Mouse (Mus musculus): Measurements from ENCODE around the gene Foxn3. TPM values are rescaled to one million over a fixed set of nuclear protein-coding genes. Genes with fewer than 3 reads are reported as not detected.

Foxn3 gene
- polyA plus RNA-seq, 1 experiment from 2014 or later: 66.2 TPM

DNA sequence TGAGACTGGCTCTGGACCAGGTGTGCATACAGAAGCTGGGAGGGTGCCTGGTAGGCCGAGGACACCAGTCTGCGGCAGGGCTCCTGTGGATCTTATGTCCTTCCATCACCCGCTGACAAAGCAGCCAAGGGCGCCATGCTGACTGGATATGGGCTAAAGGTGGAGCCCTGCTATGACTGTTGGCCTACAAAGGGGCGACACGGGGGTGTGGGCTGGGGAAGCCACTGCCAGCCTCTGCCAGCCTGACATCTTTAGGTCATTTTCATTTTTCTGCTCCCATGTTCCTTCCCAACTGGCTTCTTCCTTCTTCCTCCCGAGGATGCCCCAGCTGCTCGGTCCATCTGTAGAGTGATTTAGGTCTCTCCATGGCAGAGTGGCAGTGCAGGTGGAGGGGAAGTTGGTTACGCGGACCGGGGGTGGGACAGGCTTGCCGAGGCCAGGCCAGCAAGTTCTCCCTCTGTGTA is 232.5 kb downstream of the Foxn3 start:
- no peak for ATAC-seq (ENCODE audit: insufficient number of reproducible peaks, low FRiP score)
- H3K27me3 ChIP-seq (replicated peaks): no peaks in the 10 kb centered on the region
- H3K4me3 ChIP-seq: no peak overlapping the region
- peaks cover 72% of the 10 kb centered on the region for H3K4me1 ChIP-seq (replicated peaks)
- no peaks in the 10 kb centered on the region for H3K9me3 ChIP-seq (replicated peaks)
- 82% methylated on average over 12 of the region's 12 CpGs for WGBS
- H3K27ac ChIP-seq (ENCODE audit: poor library complexity, severe bottlenecking): no peak overlapping the region
- no peak overlapping the region for H3K4me2 ChIP-seq
- peaks cover 9% of the 10 kb centered on the region; the same call in 1 of the 2 replicates for H3K36me3 ChIP-seq
- H3K9ac ChIP-seq: no peak overlapping the region

GRCm38 (mm10) chr12:99329301-99330257 is 233.8 kb downstream of the Foxn3 start:
- Histone ChIP-seq H3K4me2 (peak overlapping the region; percentile 6; the same call in 1 of the 2 replicates), H3K4me3 (no peak overlapping the region), H3K27me3 (replicated peaks) (no peaks in the 10 kb centered on the region), H3K4me1 (replicated peaks) (peaks cover 77% of the 10 kb centered on the region), H3K27ac (ENCODE audit: poor library complexity, severe bottlenecking) (0 out of 2 replicates have a peak overlapping the region, but pooled peaks have one; percentile 6), H3K9me3 (replicated peaks) (no peaks in the 10 kb centered on the region), H3K36me3 (peaks cover 9% of the 10 kb centered on the region; the same call in 1 of the 2 replicates), H3K9ac (no peak overlapping the region)
- 33% methylated on average over 20 of the region's 20 CpGs for WGBS
- ATAC-seq (ENCODE audit: insufficient number of reproducible peaks, low FRiP score): no peak

DNA sequence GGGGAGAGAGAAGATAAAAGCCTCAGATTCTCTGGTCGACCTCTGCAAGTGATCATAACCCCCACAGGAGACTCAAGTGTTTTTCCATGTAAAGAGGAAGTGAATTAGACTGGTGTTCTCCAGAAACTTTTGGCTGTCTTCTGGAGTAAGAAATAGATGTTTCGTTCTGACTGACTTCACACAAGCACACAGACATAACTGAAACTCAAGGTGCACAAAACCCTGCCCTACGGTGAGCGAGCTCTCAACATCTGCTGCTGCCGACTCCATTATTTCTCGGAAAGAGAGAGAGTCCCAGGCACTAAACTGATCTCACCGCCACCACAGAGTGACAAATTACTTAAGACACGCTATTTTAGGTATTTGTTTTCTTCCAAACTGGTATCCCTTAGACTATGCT is 237.2 kb downstream of the Foxn3 start:
- ATAC-seq (ENCODE audit: insufficient number of reproducible peaks, low FRiP score): no peak
- H3K36me3 ChIP-seq: no peaks in the 10 kb centered on the region; the same call in 1 of the 2 replicates
- no peak overlapping the region for H3K27ac ChIP-seq (ENCODE audit: poor library complexity, severe bottlenecking)
- H3K4me2 ChIP-seq: peak overlapping the region; percentile 43; the same call in 1 of the 2 replicates
- H3K4me3 ChIP-seq: no peak overlapping the region
- H3K4me1 ChIP-seq (replicated peaks): peaks cover 62% of the 10 kb centered on the region
- H3K27me3 ChIP-seq (replicated peaks): no peaks in the 10 kb centered on the region
- H3K9me3 ChIP-seq (replicated peaks): no peaks in the 10 kb centered on the region
- no peak overlapping the region for H3K9ac ChIP-seq
- WGBS: 40% methylated on average over 8 of the region's 8 CpGs

DNA sequence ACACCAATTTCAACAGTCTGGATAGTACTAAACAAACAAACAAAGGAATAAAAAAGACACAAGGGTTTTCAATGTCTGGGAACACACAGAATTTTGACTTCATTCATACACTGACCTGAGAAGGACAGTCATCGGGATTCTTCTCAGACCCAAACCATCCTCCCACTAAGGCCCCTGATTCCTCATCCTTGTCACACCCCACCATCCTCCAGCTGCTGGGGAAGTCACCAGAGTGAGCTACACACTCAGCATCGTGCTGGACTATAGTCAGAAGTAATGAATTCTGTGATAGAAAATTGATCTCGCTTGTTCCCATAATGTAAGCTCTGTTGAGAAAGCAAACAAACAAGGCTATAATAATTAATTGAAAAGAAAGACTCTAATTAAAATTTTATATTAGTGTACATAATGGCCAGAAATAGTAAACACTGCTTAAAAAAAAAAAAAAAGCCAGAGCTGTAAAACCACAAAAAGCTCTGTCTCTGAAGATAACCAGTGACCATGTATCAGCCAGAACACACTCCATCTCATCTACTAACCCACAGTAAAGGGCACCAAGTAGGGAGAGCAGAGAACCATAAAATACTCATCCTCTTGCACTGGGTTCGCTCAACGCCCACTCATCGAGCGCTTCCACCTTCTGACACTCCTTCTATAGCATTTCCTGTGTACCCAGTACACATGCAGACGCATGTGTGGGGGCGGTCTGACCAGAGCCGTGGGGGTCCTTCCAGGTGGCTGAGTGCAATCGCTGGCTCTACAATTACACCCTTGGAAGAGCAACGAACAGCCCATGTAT is 241.6 kb downstream of the Foxn3 start:
- H3K4me1 ChIP-seq (replicated peaks): peaks cover 53% of the 10 kb centered on the region
- peaks cover 9% of the 10 kb centered on the region; the same call in 1 of the 2 replicates for H3K36me3 ChIP-seq
- WGBS: 76% methylated on average over 12 of the region's 12 CpGs
- H3K27ac ChIP-seq (ENCODE audit: poor library complexity, severe bottlenecking): no peak overlapping the region
- no peak overlapping the region for H3K9ac ChIP-seq
- no peaks in the 10 kb centered on the region for H3K27me3 ChIP-seq (replicated peaks)
- no peaks in the 10 kb centered on the region for H3K9me3 ChIP-seq (replicated peaks)
- no peak for ATAC-seq (ENCODE audit: insufficient number of reproducible peaks, low FRiP score)
- H3K4me2 ChIP-seq: no peak overlapping the region
- H3K4me3 ChIP-seq: no peak overlapping the region

DNA sequence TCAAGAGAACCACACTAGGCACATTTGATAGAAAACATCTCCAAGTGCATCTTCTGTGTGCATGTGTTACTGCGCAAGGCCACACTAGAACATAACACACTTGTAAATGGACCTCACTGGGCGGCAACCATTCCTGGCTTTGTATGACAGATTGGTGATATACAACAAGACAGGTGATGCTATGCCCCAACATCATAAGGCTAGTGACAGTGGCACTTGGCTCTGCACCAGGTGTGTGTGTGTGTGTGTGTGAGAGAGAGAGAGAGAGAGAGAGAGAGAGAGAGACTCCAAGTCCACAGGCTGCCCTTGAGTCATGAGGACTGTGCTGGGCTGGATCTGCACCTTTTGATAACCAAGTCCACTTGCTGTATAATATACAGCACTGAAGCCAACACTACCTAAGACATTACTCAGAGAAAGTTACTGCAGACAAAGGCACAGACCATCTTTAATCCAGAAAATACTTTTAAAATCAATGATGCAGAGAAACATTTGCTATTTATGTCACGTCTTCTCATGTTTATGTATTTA is 242.4 kb downstream of the Foxn3 start:
- peaks cover 9% of the 10 kb centered on the region; the same call in 1 of the 2 replicates for H3K36me3 ChIP-seq
- no peaks in the 10 kb centered on the region for H3K27me3 ChIP-seq (replicated peaks)
- H3K4me3 ChIP-seq: no peak overlapping the region
- peaks cover 45% of the 10 kb centered on the region for H3K4me1 ChIP-seq (replicated peaks)
- ATAC-seq (ENCODE audit: insufficient number of reproducible peaks, low FRiP score): no peak
- H3K9me3 ChIP-seq (replicated peaks): no peaks in the 10 kb centered on the region
- no peak overlapping the region for H3K4me2 ChIP-seq
- no peak overlapping the region for H3K9ac ChIP-seq
- H3K27ac ChIP-seq (ENCODE audit: poor library complexity, severe bottlenecking): no peak overlapping the region
- 91% methylated on average over 3 of the region's 3 CpGs for WGBS

DNA sequence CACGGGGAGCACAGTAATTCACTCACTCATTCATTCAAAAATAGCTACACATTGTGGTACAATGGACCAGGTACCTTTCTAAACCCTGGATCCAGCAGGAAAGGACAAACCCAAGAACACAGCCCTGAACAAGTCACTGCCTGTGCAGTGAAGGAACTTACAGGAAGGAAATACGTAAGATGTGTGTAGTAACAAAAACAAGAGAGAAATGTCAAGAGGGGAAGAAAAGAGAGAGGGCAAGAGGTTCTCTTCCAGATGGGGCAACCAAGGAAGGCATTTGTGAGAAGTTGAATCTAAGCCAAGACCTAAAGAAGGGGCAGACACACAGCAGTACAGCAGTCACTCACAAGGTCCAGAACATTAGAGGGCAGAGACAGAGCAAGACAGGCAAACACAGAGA is 243.5 kb downstream of the Foxn3 start:
- H3K4me3 ChIP-seq: no peak overlapping the region
- no peaks in the 10 kb centered on the region for H3K9me3 ChIP-seq (replicated peaks)
- H3K4me1 ChIP-seq (replicated peaks): peaks cover 44% of the 10 kb centered on the region
- WGBS: 76% methylated on average over 2 of the region's 2 CpGs
- peaks cover 9% of the 10 kb centered on the region; the same call in 1 of the 2 replicates for H3K36me3 ChIP-seq
- H3K27me3 ChIP-seq (replicated peaks): no peaks in the 10 kb centered on the region
- H3K27ac ChIP-seq (ENCODE audit: poor library complexity, severe bottlenecking): no peak overlapping the region
- no peak; the same call in 1 of the 2 replicates for ATAC-seq (ENCODE audit: insufficient number of reproducible peaks, low FRiP score)
- H3K4me2 ChIP-seq: no peak overlapping the region
- H3K9ac ChIP-seq: no peak overlapping the region

DNA sequence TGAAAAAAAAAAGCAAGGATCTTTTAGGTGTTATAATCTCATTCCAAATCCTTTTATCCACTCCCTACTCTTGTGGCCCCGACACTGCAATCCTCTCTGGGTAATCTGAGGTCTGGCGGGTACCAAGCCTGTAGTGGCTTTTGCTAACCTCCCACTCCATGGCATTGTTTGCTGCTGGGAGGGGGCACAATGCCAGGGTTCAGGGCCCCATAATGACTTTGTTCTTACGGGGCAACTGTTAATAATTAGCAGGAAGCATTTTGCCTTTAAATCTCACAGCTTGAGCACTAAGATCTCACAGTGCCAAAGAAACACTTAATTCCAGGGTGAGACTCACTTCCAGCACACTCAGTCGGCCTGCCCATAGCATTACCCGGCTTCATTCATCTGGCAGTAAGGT is 244.2 kb downstream of the Foxn3 start:
- ATAC-seq (ENCODE audit: insufficient number of reproducible peaks, low FRiP score): no peak
- no peaks in the 10 kb centered on the region for H3K9me3 ChIP-seq (replicated peaks)
- H3K4me1 ChIP-seq (replicated peaks): peaks cover 41% of the 10 kb centered on the region
- H3K9ac ChIP-seq: no peak overlapping the region
- H3K4me2 ChIP-seq: no peak overlapping the region
- H3K27ac ChIP-seq (ENCODE audit: poor library complexity, severe bottlenecking): no peak overlapping the region
- 80% methylated on average over 5 of the region's 5 CpGs for WGBS
- H3K4me3 ChIP-seq: no peak overlapping the region
- H3K27me3 ChIP-seq (replicated peaks): no peaks in the 10 kb centered on the region
- H3K36me3 ChIP-seq: peaks cover 9% of the 10 kb centered on the region; the same call in 1 of the 2 replicates

- 88% methylated on average over 6 of the region's 6 CpGs for WGBS
- no peak overlapping the region for H3K27ac ChIP-seq (ENCODE audit: poor library complexity, severe bottlenecking)
- peaks cover 36% of the 10 kb centered on the region for H3K4me1 ChIP-seq (replicated peaks)
- H3K9ac ChIP-seq: no peak overlapping the region
- no peak overlapping the region for H3K4me3 ChIP-seq
- H3K27me3 ChIP-seq (replicated peaks): no peaks in the 10 kb centered on the region
- no peak overlapping the region for H3K4me2 ChIP-seq
- peaks cover 9% of the 10 kb centered on the region; the same call in 1 of the 2 replicates for H3K36me3 ChIP-seq
- H3K9me3 ChIP-seq (replicated peaks): no peaks in the 10 kb centered on the region
- ATAC-seq (ENCODE audit: insufficient number of reproducible peaks, low FRiP score): no peak
Measured at GRCm38 (mm10) chr12:99315931-99316330, 247.5 kb downstream of the Foxn3 start.

DNA sequence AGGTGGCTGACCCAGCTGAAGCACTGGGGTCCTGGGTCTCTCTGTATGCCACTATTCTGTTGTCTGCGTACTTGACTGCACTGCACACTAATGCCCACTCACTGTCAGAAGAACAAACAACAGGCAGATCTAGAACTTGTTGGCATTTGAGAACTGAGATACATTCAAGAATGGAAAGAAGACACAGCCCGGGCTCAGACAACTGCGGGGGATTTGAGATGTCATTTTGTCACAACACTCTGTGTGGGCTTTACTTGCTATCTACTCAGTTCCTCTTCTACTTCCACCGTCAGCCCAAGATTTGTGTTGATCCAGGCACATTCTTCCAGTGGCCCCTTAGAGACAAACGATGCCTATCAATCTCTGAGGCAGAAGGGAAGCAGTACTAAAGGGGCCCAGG is 248.6 kb downstream of the Foxn3 start:
- no peak overlapping the region for H3K4me2 ChIP-seq
- no peaks in the 10 kb centered on the region for H3K9me3 ChIP-seq (replicated peaks)
- no peak overlapping the region for H3K9ac ChIP-seq
- H3K4me1 ChIP-seq (replicated peaks): peaks cover 34% of the 10 kb centered on the region
- H3K4me3 ChIP-seq: no peak overlapping the region
- H3K36me3 ChIP-seq: peaks cover 9% of the 10 kb centered on the region; the same call in 1 of the 2 replicates
- H3K27me3 ChIP-seq (replicated peaks): no peaks in the 10 kb centered on the region
- WGBS: 55% methylated on average over 5 of the region's 5 CpGs
- no peak overlapping the region for H3K27ac ChIP-seq (ENCODE audit: poor library complexity, severe bottlenecking)
- no peak for ATAC-seq (ENCODE audit: insufficient number of reproducible peaks, low FRiP score)

- H3K27ac ChIP-seq (ENCODE audit: poor library complexity, severe bottlenecking): no peak overlapping the region
- 65% methylated on average over 3 of the region's 3 CpGs for WGBS
- no peak overlapping the region for H3K4me2 ChIP-seq
- no peak overlapping the region for H3K9ac ChIP-seq
- H3K27me3 ChIP-seq (replicated peaks): no peaks in the 10 kb centered on the region
- no peak overlapping the region for H3K4me3 ChIP-seq
- H3K4me1 ChIP-seq (replicated peaks): peaks cover 38% of the 10 kb centered on the region
- no peaks in the 10 kb centered on the region for H3K9me3 ChIP-seq (replicated peaks)
- ATAC-seq (ENCODE audit: insufficient number of reproducible peaks, low FRiP score): no peak
- no peaks in the 10 kb centered on the region for H3K36me3 ChIP-seq
Measured at GRCm38 (mm10) chr12:99311303-99311702, 252.1 kb downstream of the Foxn3 start.
